Mouse (Mus musculus) erythroblast, embryonic 14.5 days (primary cell): ENCODE results near the gene Tmx2. TPM values are rescaled to one million over a fixed set of nuclear protein-coding genes. Genes with fewer than 3 reads are reported as not detected.
A peak's percentile ranks its signal among the peaks of the same experiment; 100 is the strongest.

Experiments
- H3K27me3 ChIP-seq: 2 replicates; pipeline ENCODE4 v1.6.1; 2012; ENCODE audit warnings: inconsistent platforms; ENCODE audit not compliant: control insufficient read depth
- H3K36me3 ChIP-seq: 2 replicates; pipeline ENCODE4 v1.6.1; 2012; ENCODE audit warnings: mild to moderate bottlenecking, inconsistent platforms; ENCODE audit not compliant: control insufficient read depth
- H3K4me1 ChIP-seq: 2 replicates; pipeline ENCODE4 v1.6.1; 2012; ENCODE audit warnings: inconsistent platforms; ENCODE audit not compliant: control insufficient read depth
- H3K4me3 ChIP-seq: replicated peaks from 2 replicates; pipeline ENCODE3; 2012; ENCODE audit warnings: moderate library complexity, mild to moderate bottlenecking, inconsistent platforms
- H3K9me3 ChIP-seq: 2 replicates; pipeline ENCODE4 v1.6.1; 2012; ENCODE audit warnings: low read length, inconsistent platforms, mixed read lengths; ENCODE audit not compliant: control insufficient read depth
- GATA1 ChIP-seq: IDR thresholded peaks from 2 replicates; pipeline ENCODE4 v1.6.1; 2012; ENCODE audit warnings: low read length, inconsistent platforms, mixed read lengths
- TAL1 ChIP-seq: IDR thresholded peaks from 3 replicates; pipeline ENCODE4 v1.6.1; 2012; ENCODE audit warnings: low read length, inconsistent platforms, mixed read lengths
- polyA plus RNA-seq: library from polyadenylated mRNA; stranded (reverse); fragments of >175 nt; gene quantifications from 2 replicates; pipeline ENCODE4 v1.2.3, GENCODE M21; 2012

Gene Tmx2
- polyA plus RNA-seq, 1 experiment: 0.83 TPM

DNA sequence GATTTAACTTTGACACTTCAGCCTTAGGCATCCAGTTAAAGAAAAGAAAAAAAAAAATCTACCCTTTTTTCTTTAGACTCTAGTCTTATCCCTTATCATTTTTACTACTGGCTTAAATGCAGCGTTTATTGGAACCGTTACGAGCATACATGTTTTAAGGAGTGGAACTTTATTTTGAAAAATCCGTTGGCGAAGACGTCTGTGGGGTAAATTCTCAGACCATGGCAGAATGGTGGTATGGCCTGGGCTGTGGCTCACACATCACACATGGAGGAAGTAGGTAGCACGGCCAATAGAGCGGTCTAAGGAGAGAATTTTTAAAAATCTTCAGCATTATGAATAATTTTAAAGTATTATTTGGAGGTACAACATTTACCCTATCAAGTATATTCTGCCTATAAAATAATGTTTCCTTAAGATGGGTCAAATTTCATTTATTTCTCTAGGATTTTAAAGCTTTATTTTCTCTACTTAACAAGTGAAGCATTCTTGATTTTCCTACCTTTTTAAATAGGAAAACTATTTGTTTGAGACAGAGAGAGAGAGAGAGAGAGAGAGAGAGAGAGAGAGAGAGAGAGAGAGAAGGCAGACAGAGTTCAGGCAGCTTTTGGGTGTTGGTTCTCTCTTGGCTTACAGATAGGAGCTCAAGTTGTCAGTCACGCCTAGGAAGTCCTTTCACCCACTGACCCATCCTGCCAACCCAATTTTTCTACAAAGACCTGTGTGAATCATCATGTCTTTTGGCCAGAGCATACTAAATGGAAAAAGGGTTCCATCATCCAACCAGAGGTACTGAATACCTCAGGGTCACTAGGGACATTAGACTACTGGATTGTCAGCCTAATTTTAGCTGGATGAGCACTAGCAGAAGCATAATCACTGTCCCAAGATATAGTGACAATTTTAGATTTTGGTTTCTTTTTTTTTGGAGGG is 37.7 kb upstream of the Tmx2 start:
- Histone ChIP-seq H3K4me3 (peak overlapping the region; percentile 99), H3K4me1 (peaks cover 61% of the 10 kb centered on the region), H3K9me3 (no peaks in the 10 kb centered on the region), H3K36me3 (peaks cover 43% of the 10 kb centered on the region), H3K27me3 (no peaks in the 10 kb centered on the region)
- TF ChIP-seq GATA1 (no peak), TAL1 (no peak)

DNA sequence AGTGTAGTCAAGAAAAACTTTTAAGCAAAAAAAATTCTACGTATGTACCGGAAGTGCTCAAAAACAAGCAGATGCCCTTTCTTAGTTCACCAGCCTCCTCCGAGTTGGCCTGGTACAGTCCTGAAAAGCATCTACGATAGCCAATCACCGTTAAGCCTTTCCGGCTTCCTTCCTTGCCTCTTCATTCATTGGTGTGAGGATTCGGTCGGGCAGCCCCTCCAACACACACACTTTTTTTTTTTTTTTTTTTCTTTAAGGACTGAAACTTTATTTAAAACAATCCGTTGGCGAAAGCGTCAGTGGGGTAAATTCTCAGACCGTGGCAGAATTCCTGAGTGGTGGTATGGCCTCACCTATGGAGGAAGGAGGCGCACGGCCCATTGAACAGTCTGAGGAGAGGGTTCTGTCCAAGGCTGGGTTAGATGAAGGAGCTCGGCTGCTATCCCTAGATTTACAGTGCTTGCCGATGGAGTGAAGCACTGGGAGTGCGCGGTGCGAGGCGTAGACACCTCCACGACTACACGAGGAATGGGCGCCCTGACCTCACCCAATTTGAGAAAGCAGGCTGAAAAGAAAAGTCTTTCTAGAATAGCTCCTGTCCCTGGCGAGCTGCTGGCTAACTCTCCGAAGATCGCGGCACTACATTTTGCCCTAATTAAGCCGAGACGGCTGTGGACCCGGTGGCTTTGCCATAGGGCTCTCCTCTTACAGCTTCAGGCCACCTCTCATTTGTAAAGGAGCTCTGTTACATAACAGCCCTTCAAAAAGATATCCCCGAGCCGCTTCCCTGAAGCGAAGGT is 36.8 kb upstream of the Tmx2 start:
- Histone ChIP-seq H3K9me3 (no peaks in the 10 kb centered on the region), H3K4me3 (peak overlapping the region; percentile 99), H3K27me3 (no peaks in the 10 kb centered on the region), H3K36me3 (peaks cover 43% of the 10 kb centered on the region), H3K4me1 (peaks cover 61% of the 10 kb centered on the region)
- no peak for TF ChIP-seq GATA1

GRCm38 (mm10) chr2:84714811-84715561 is 36.0 kb upstream of the Tmx2 start, which contains the start of gene Zdhhc5:
TSS of gene Zdhhc5 (minus strand) at chr2:84715180.
- H3K36me3 ChIP-seq: peaks cover 43% of the 10 kb centered on the region
- no peaks in the 10 kb centered on the region for H3K27me3 ChIP-seq
- peaks cover 67% of the 10 kb centered on the region for H3K4me1 ChIP-seq
- H3K9me3 ChIP-seq: no peaks in the 10 kb centered on the region
- H3K4me3 ChIP-seq: peak within 1 kb of the TSS; percentile 99
- TF ChIP-seq GATA1 (no peak), TAL1 (no peak)

DNA sequence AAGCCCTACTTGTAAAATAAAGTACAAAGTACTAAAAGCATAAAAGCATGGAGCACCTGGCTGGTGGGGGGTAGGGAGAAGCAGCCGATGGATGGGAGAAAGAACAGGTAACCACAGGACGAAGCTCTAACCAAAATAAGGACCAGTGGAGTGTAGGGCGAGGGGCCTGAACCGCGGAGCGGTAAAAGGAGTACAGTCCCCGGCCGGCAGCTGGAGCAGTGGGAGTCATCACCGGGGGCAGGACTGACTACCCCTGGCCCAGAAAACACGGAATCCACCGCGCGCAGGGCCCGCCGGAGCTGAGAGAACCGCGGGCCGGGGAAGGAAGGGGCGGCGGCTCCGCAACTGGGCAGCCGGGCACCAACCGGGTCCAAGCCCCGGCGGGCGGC is 35.5 kb upstream of the Tmx2 start:
- peaks cover 70% of the 10 kb centered on the region for H3K4me1 ChIP-seq
- no peaks in the 10 kb centered on the region for H3K27me3 ChIP-seq
- H3K4me3 ChIP-seq: peak overlapping the region; percentile 99
- no peaks in the 10 kb centered on the region for H3K9me3 ChIP-seq
- peaks cover 46% of the 10 kb centered on the region for H3K36me3 ChIP-seq
- TF ChIP-seq GATA1: no peak
- no peak for TF ChIP-seq TAL1

DNA sequence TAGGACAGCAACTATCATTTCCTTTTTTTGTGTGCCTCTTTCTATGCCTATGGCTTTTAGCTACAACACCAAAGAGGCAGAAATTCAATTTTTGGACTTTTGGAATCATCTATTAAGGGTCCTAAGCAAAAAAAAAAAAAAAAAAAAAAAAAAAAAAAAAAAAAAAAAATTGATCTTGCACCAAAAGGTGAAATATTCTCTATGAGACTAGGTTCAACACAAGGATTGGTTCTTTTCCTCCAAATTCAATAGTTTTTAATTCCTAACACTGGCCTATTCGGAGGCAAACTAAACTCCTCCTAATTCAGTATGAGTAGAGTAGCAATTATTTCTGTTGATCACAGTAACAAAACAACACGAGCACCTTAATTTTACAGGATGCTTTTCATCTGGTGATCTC is 33.0 kb upstream of the Tmx2 start:
- no peak overlapping the region for H3K4me3 ChIP-seq
- no peaks in the 10 kb centered on the region for H3K27me3 ChIP-seq
- H3K36me3 ChIP-seq: peaks cover 61% of the 10 kb centered on the region
- TF ChIP-seq GATA1: no peak
- no peak; the same call in 2 of the 3 replicates for TF ChIP-seq TAL1
- peaks cover 69% of the 10 kb centered on the region for H3K4me1 ChIP-seq
- no peaks in the 10 kb centered on the region for H3K9me3 ChIP-seq

GRCm38 (mm10) chr2:84707523-84707922 is 28.6 kb upstream of the Tmx2 start:
- Histone ChIP-seq H3K36me3 (peaks cover 98% of the 10 kb centered on the region), H3K9me3 (no peaks in the 10 kb centered on the region), H3K4me1 (peaks cover 71% of the 10 kb centered on the region), H3K27me3 (no peaks in the 10 kb centered on the region), H3K4me3 (no peak overlapping the region)
- no peak for TF ChIP-seq TAL1
- TF ChIP-seq GATA1: no peak

DNA sequence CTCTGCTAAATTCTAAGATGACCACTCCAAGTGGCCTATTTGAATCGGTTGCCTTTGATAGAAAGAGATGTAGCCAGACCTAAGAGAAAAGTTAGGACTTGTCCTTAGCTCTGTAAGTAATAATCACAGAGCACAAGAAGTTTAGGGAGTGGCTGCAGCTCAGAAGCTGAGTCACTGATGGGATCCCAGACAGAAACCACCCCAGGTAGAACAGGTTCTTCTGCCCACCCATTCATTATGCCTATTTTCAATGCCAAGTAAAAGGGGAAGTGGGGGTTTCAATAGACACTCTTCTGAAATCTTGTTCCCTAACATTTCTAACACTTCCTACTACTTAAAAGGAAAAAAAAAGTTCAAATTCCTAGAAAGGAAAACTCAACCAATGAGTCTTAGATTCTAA is 26.4 kb upstream of the Tmx2 start:
- Histone ChIP-seq H3K36me3 (peaks cover 97% of the 10 kb centered on the region), H3K4me1 (peaks cover 53% of the 10 kb centered on the region), H3K27me3 (no peaks in the 10 kb centered on the region), H3K4me3 (no peak overlapping the region), H3K9me3 (no peaks in the 10 kb centered on the region)
- no peak for TF ChIP-seq TAL1
- TF ChIP-seq GATA1: no peak

- peaks cover 97% of the 10 kb centered on the region for H3K36me3 ChIP-seq
- no peaks in the 10 kb centered on the region for H3K9me3 ChIP-seq
- H3K4me3 ChIP-seq: no peak overlapping the region
- H3K27me3 ChIP-seq: no peaks in the 10 kb centered on the region
- TF ChIP-seq TAL1: no peak
- no peak for TF ChIP-seq GATA1
- H3K4me1 ChIP-seq: peaks cover 46% of the 10 kb centered on the region
These were observed 25.4 kb upstream of the Tmx2 start for GRCm38 (mm10) chr2:84704329-84704728.

- peaks cover 97% of the 10 kb centered on the region for H3K36me3 ChIP-seq
- H3K4me1 ChIP-seq: peaks cover 37% of the 10 kb centered on the region
- no peaks in the 10 kb centered on the region for H3K9me3 ChIP-seq
- TF ChIP-seq TAL1: no peak
- no peak for TF ChIP-seq GATA1
- no peak overlapping the region for H3K4me3 ChIP-seq
- H3K27me3 ChIP-seq: no peaks in the 10 kb centered on the region
These were observed 24.6 kb upstream of the Tmx2 start for GRCm38 (mm10) chr2:84703497-84703896.
